15 mouse cellular contexts compared by ENCODE assay signal in the genomic region with DNA sequence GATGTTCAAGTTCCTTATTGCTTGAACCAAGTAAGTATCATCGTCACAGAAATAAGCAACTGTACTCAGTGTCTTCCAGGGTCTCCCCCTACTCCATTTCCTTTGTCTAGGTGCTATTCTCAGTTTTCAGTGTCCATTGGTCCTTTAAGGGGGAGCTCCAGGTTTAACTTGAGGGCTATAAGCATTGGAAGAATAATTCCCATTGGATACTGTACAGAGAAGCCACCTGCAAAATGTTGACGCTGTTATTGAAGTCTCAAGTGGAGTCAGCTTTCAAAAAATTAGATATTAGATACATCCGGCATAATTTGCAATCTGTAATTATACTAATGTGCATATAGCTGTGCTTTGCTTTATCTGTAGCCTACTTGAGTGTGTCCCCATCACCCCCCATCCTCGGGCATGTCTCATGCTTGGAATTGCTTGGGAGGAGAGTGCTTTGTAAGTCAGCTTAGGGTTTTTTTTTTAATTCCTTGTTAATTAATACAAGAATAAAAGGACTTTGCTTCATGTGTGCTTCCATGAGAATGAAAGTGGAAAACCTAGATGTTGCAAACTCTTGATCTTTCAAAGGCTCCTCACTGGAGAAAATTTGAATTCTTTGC.
A peak's percentile ranks its signal among the peaks of the same experiment; 100 is the strongest.
DNase-seq lines count a peak whose midpoint lies in the region; ATAC-seq and TF ChIP-seq lines count a peak whose summit lies in the region.
"Had no signal": no experiment of that assay in that cellular context is flagged by ENCODE, and none has a peak within 500 bp of the region (broad histone marks: within the 10 kb centered on the region; RNA-seq: fewer than 3 reads in every experiment).

No protein-coding gene starts in this region.

- H3K4me2 ChIP-seq in neural tube, embryonic 11.5 days (ENCODE audit: low read depth) = peak overlapping the region; percentile 35; the same call in 1 of the 2 replicates
- H3K4me2 ChIP-seq in forebrain, postnatal 0 days (ENCODE audit: low read depth) = peak overlapping the region; percentile 85
- H3K4me2 ChIP-seq in midbrain, embryonic 12.5 days (replicated peaks) = peak overlapping the region; percentile 70
- H3K4me2 ChIP-seq: liver, embryonic 13.5 days had no signal

- no peak overlapping the region for H3K9ac ChIP-seq in neural tube, embryonic 11.5 days (ENCODE audit: low read length)
- peak overlapping the region; percentile 98 for H3K9ac ChIP-seq in forebrain, postnatal 0 days
- H3K9ac ChIP-seq in midbrain, embryonic 12.5 days (replicated peaks) = peak overlapping the region; percentile 63
- H3K9ac ChIP-seq: liver, embryonic 13.5 days had no signal

- peaks cover 8% of the 10 kb centered on the region for H3K4me1 ChIP-seq in neural tube, embryonic 11.5 days (ENCODE audit: control insufficient read depth, insufficient read depth, low read length)
- peaks cover 26% of the 10 kb centered on the region for H3K4me1 ChIP-seq in forebrain, postnatal 0 days (ENCODE audit: insufficient read depth)
- peaks cover 45% of the 10 kb centered on the region for H3K4me1 ChIP-seq in midbrain, embryonic 12.5 days
- H3K4me1 ChIP-seq: liver, embryonic 13.5 days; megakaryocyte, embryonic 14.5 days had no signal

- H3K9me3 ChIP-seq in neural tube, embryonic 11.5 days (ENCODE audit: control insufficient read depth, low read length) = no peaks in the 10 kb centered on the region
- no peaks in the 10 kb centered on the region for H3K9me3 ChIP-seq in forebrain, postnatal 0 days (ENCODE audit: low read length)
- H3K9me3 ChIP-seq in midbrain, embryonic 12.5 days = no peaks in the 10 kb centered on the region
- H3K9me3 ChIP-seq: G1E; liver, embryonic 13.5 days; megakaryocyte, embryonic 14.5 days had no signal

- no peak for DNase-seq in neural tube, embryonic 11.5 days (ENCODE audit: low spot score)
- DNase-seq in neural tube, embryonic 10.5 days (ENCODE audit: extremely low spot score, low spot score) = no peak
- DNase-seq in forebrain, postnatal 0 days = peak; percentile 71
- DNase-seq in left cerebral cortex, postnatal 10 days (ENCODE audit: extremely low spot score in 1 of 2, low spot score in 2 of 2) = no peak
- DNase-seq in heart, postnatal 25 days (ENCODE audit: low spot score) = no peak
- DNase-seq in thymus, postnatal 0 days (ENCODE audit: low spot score) = no peak
- DNase-seq: adrenal gland, postnatal 36 days; gastrocnemius, postnatal 25 days; liver, embryonic 13.5 days; right cerebral cortex, postnatal 25 days had no signal

- no peak overlapping the region for H3K27ac ChIP-seq in neural tube, embryonic 11.5 days (ENCODE audit: low read depth, low read length)
- peak overlapping the region; percentile 99 for H3K27ac ChIP-seq in forebrain, postnatal 0 days (ENCODE audit: low read depth, low read length)
- peak overlapping the region; percentile 93 for H3K27ac ChIP-seq in midbrain, embryonic 12.5 days (replicated peaks)
- H3K27ac ChIP-seq: liver, embryonic 13.5 days had no signal

- H3K4me3 ChIP-seq in neural tube, embryonic 11.5 days (ENCODE audit: low read depth, low read length) = no peak overlapping the region
- peak overlapping the region; percentile 81 for H3K4me3 ChIP-seq in forebrain, postnatal 0 days (ENCODE audit: low read depth, low read length)
- H3K4me3 ChIP-seq in midbrain, embryonic 12.5 days = peak overlapping the region; percentile 41
- H3K4me3 ChIP-seq: liver, embryonic 13.5 days; megakaryocyte, embryonic 14.5 days had no signal

- WGBS in neural tube, embryonic 11.5 days = 88% methylated on average over 4 of the region's 4 CpGs
- 9% methylated on average over 4 of the region's 4 CpGs for WGBS in forebrain, postnatal 0 days
- 70% methylated on average over 4 of the region's 4 CpGs for WGBS in midbrain, embryonic 12.5 days

- H3K27me3 ChIP-seq in neural tube, embryonic 11.5 days (ENCODE audit: control insufficient read depth, insufficient read depth, low read length) = no peaks in the 10 kb centered on the region
- H3K27me3 ChIP-seq in forebrain, postnatal 0 days (ENCODE audit: insufficient read depth, low read length) = no peaks in the 10 kb centered on the region
- H3K27me3 ChIP-seq in midbrain, embryonic 12.5 days = no peaks in the 10 kb centered on the region

- peaks cover 6% of the 10 kb centered on the region for H3K36me3 ChIP-seq in neural tube, embryonic 11.5 days (ENCODE audit: control insufficient read depth, insufficient read depth, low read length)
- H3K36me3 ChIP-seq in forebrain, postnatal 0 days (ENCODE audit: insufficient read depth) = peaks cover 45% of the 10 kb centered on the region
- peaks cover 55% of the 10 kb centered on the region for H3K36me3 ChIP-seq in midbrain, embryonic 12.5 days
- H3K36me3 ChIP-seq: G1E; liver, embryonic 13.5 days had no signal

- TF ChIP-seq CTCF in forebrain, postnatal 0 days (IDR thresholded peaks at IDR 0.05; ENCODE audit: low read depth) = no peak

- no peak for ATAC-seq in neural tube, embryonic 11.5 days (ENCODE audit: insufficient read depth, low FRiP score, low TSS enrichment)
- no peak for ATAC-seq in forebrain, postnatal 0 days
- ATAC-seq in midbrain, embryonic 12.5 days (ENCODE audit: low FRiP score, low read depth) = no peak
- ATAC-seq in megakaryocyte-erythroid progenitor cell, adult 5-6 weeks (replicated peaks; ENCODE audit: low FRiP score, low TSS enrichment, poor library complexity, severe bottlenecking) = no peak
- ATAC-seq: inflammation-experienced regulatory T-cells, adult 6 months had no signal

- intact Hi-C loops in left cerebral cortex, postnatal 10 days (cut with DNase I) = loop anchor here (2.0 kb wide), 1 partner anchor 150 kb away; no protein-coding TSS in a partner anchor
- intact Hi-C loops in heart, postnatal 25 days (cut with DNase I) = no loop called here

Comparison
In these comparisons a context has a peak if more than half of its experiments do, and no peak if none do; other contexts are left out.
1. H3K4me2 ChIP-seq: peak in every context shown above with its lines; median percentile 85 in forebrain, postnatal 0 days; 70 in midbrain, embryonic 12.5 days; 35 in neural tube, embryonic 11.5 days.